Mouse (Mus musculus) bone marrow macrophage, adult 2 months (primary cell): ENCODE data around the gene Tph2.

Experiments
- CTCF ChIP-seq: IDR thresholded peaks from 2 replicates; pipeline ENCODE4 v1.5.1; 2012; ENCODE audit warnings: low read depth, mild to moderate bottlenecking, low read length, moderate library complexity
- POLR2A ChIP-seq: IDR thresholded peaks from 2 replicates; pipeline ENCODE4 v1.6.1; 2012; ENCODE audit warnings: mild to moderate bottlenecking, low read depth, low read length, borderline replicate concordance

- TF ChIP-seq CTCF (no peak), POLR2A (no peak)
Observed at GRCm38 (mm10) chr10:115146257-115146898, 38.4 kb downstream of the Tph2 start.
